Mouse (Mus musculus) kidney, embryonic 16.5 days (tissue): ENCODE results near the gene Hes1. TPM values are rescaled to one million over a fixed set of nuclear protein-coding genes. Genes with fewer than 3 reads are reported as not detected.

Source experiments
- ATAC-seq: fragments of 200-750 bp; cut with Nextera tagmentation; 2 replicates; pipeline ENCODE4 v1.8.0; 2017; ENCODE audit warnings: moderate TSS enrichment; ENCODE audit not compliant: low FRiP score, low TSS enrichment
- H3K27ac ChIP-seq: fragments of 300-500 bp; sonication (generic); 2 replicates; pipeline ENCODE4 v1.5.1; 2014; ENCODE audit warnings: low read length
- H3K27me3 ChIP-seq: fragments of 300-500 bp; sonication (generic); 2 replicates; pipeline ENCODE4 v1.6.1; 2014; ENCODE audit warnings: low read length, control low read depth, mixed read lengths; ENCODE audit not compliant: insufficient read depth
- H3K36me3 ChIP-seq: fragments of 300-500 bp; sonication (generic); 2 replicates; pipeline ENCODE4 v1.6.1; 2014; ENCODE audit warnings: low read length, control low read depth, mixed read lengths; ENCODE audit not compliant: insufficient read depth
- H3K4me1 ChIP-seq: fragments of 300-500 bp; sonication (generic); 2 replicates; pipeline ENCODE4 v1.6.1; 2014; ENCODE audit warnings: low read length, control low read depth, mixed read lengths; ENCODE audit not compliant: insufficient read depth
- H3K4me2 ChIP-seq: fragments of 300-500 bp; sonication (generic); replicated peaks from 2 replicates; pipeline ENCODE4 v1.6.1; 2014; ENCODE audit warnings: low read depth, low read length
- H3K4me3 ChIP-seq: fragments of 300-500 bp; sonication (generic); 2 replicates; pipeline ENCODE4 v1.5.1; 2014; ENCODE audit warnings: mild to moderate bottlenecking, low read length
- H3K9ac ChIP-seq: fragments of 300-500 bp; sonication (generic); replicated peaks from 2 replicates; pipeline ENCODE4 v1.6.1; 2014; ENCODE audit warnings: low read length
- H3K9me3 ChIP-seq: fragments of 300-500 bp; sonication (generic); 2 replicates; pipeline ENCODE4 v1.6.1; 2016; ENCODE audit warnings: low read length, control low read depth
- WGBS: fragments of 180-500 bp; shearing (Covaris S2); extraction: QIAGEN DNeasy Blood & Tissue Kit; methylation state at CpG from one replicate; pipeline ENCODE4 v1.1.7; 2014; 5-methylcytosine and 5-hydroxymethylcytosine counted together
- polyA plus RNA-seq: library from polyadenylated mRNA; unstranded; fragments of >200 nt; fragmentation: Nextera tagmentation; extraction: Ambion mirVana; gene quantifications from 2 replicates; pipeline ENCODE4 v1.2.1, GENCODE M21; 2015

Hes1 gene
- polyA plus RNA-seq, result 45.5 and 45.7 TPM in 2 replicates

- 0 out of 2 replicates have a peak, but pooled peaks cover 2% of the 10 kb centered on the region for H3K27me3 ChIP-seq
- WGBS, result under 1% methylated on average over 45 of the region's 57 CpGs
- H3K27ac ChIP-seq, result peak within 1 kb of the TSS; percentile 98
- no peaks in the 10 kb centered on the region for H3K36me3 ChIP-seq
- peak; percentile 87 for ATAC-seq
- peak within 1 kb of the TSS; percentile 90 for H3K4me2 ChIP-seq
- H3K4me3 ChIP-seq, result peak within 1 kb of the TSS; percentile 93
- peak within 1 kb of the TSS; percentile 92 for H3K9ac ChIP-seq
- peaks cover 53% of the 10 kb centered on the region for H3K4me1 ChIP-seq
- no peaks in the 10 kb centered on the region for H3K9me3 ChIP-seq
Observed at GRCm38 (mm10) chr16:30063984-30064453, at the start of gene Hes1. Hes1 (plus strand) TSS chr16:30064384.

DNA sequence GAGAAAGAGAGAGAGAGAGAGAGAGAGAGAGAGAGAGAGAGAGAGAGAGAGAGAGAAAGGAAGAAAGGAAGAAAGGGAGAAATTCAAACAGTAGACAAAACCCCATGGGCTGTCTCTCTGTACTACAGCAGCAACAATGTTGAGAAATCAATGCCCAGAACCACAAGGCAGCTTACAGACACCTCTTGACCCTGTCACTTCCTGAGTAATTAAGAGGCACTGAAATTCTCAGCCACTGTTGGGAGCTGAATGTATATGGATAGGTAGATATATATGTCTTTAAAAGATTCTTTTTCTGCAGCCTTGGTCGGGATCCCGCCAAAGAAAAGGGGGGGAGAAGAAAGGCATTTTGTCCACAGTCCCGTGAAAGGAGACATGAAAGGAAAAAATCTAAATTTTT lies 48.1 kb upstream of the Hes1 start:
- 36% methylated on average over 3 of the region's 3 CpGs for WGBS
- Histone ChIP-seq H3K4me2 (no peak overlapping the region), H3K27me3 (peaks cover 11% of the 10 kb centered on the region; the same call in 1 of the 2 replicates), H3K9ac (no peak overlapping the region), H3K36me3 (no peaks in the 10 kb centered on the region), H3K9me3 (no peaks in the 10 kb centered on the region), H3K4me3 (no peak overlapping the region), H3K4me1 (peaks cover 29% of the 10 kb centered on the region), H3K27ac (no peak overlapping the region)
- ATAC-seq, result no peak

DNA sequence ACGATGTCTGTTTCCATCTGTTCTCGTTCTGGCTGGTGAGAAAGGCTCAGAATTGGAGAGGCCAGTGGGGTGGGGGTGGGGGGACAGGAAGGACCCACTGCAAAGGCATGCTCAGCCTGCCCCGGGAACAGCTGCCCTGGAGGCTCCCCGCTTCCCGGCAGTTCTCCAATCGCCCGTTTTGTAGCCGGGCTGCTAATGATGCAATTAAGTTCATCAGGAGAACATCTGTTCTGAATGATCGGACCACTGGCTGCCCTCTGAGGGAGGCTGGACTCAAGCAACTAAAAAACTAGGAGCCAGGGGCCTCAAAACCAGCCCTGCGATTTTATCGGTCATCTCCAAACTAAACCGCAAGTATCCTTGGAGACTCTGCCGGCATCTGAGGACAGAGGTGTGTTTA lies 44.1 kb upstream of the Hes1 start:
- H3K4me3 ChIP-seq, result no peak overlapping the region
- no peak overlapping the region for H3K27ac ChIP-seq
- no peaks in the 10 kb centered on the region for H3K9me3 ChIP-seq
- 0 out of 2 replicates have a peak overlapping the region, but pooled peaks have one; percentile 5 for H3K4me2 ChIP-seq
- H3K27me3 ChIP-seq, result peaks cover 11% of the 10 kb centered on the region; the same call in 1 of the 2 replicates
- ATAC-seq, result peak; percentile 23; the same call in 1 of the 2 replicates
- WGBS, result 5% methylated on average over 13 of the region's 13 CpGs
- H3K36me3 ChIP-seq, result no peaks in the 10 kb centered on the region
- H3K9ac ChIP-seq, result no peak overlapping the region
- peaks cover 33% of the 10 kb centered on the region for H3K4me1 ChIP-seq

- H3K36me3 ChIP-seq, result no peaks in the 10 kb centered on the region
- no peak overlapping the region for H3K4me2 ChIP-seq
- peaks cover 23% of the 10 kb centered on the region for H3K4me1 ChIP-seq
- ATAC-seq, result no peak
- no peak overlapping the region for H3K4me3 ChIP-seq
- peaks cover 11% of the 10 kb centered on the region; the same call in 1 of the 2 replicates for H3K27me3 ChIP-seq
- no peak overlapping the region for H3K9ac ChIP-seq
- no peak overlapping the region for H3K27ac ChIP-seq
- 53% methylated on average over 6 of the region's 6 CpGs for WGBS
- H3K9me3 ChIP-seq, result no peaks in the 10 kb centered on the region
Observed at GRCm38 (mm10) chr16:30022352-30022751, 41.8 kb upstream of the Hes1 start.

- Histone ChIP-seq H3K4me3 (no peak overlapping the region), H3K27me3 (peaks cover 11% of the 10 kb centered on the region; the same call in 1 of the 2 replicates), H3K27ac (no peak overlapping the region), H3K4me2 (no peak overlapping the region), H3K36me3 (no peaks in the 10 kb centered on the region), H3K4me1 (peaks cover 23% of the 10 kb centered on the region), H3K9ac (no peak overlapping the region), H3K9me3 (no peaks in the 10 kb centered on the region)
- 75% methylated on average over 16 of the region's 16 CpGs for WGBS
- no peak for ATAC-seq
Observed at GRCm38 (mm10) chr16:30022890-30023797, 41.0 kb upstream of the Hes1 start.

GRCm38 (mm10) chr16:30024681-30025262 lies 39.4 kb upstream of the Hes1 start:
- no peaks in the 10 kb centered on the region for H3K9me3 ChIP-seq
- H3K36me3 ChIP-seq, result no peaks in the 10 kb centered on the region
- no peak overlapping the region for H3K4me3 ChIP-seq
- no peak overlapping the region for H3K4me2 ChIP-seq
- no peak overlapping the region for H3K27ac ChIP-seq
- peaks cover 24% of the 10 kb centered on the region for H3K4me1 ChIP-seq
- 59% methylated on average over 9 of the region's 9 CpGs for WGBS
- no peaks in the 10 kb centered on the region for H3K27me3 ChIP-seq
- no peak overlapping the region for H3K9ac ChIP-seq
- no peak for ATAC-seq

DNA sequence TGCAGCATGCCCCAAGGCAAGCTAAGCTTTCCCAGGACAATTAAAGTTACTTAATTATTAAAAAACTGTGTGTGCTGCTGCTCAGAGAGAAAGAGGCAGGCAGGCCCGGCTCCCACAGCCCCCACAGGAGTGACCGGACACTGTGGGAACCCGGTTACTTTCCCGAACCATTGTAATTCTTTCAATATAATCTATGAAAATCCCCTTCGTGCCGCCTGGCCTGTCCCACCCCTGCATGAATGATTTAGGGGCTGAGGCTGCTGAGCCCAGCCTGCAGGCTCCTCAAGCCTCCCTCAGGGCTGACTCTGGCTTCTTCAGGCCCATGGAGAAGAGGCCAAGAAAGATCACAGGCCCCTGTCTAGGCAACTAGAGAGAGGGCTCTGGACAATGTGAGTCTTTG lies 36.0 kb upstream of the Hes1 start:
- no peak overlapping the region for H3K27ac ChIP-seq
- H3K9me3 ChIP-seq, result no peaks in the 10 kb centered on the region
- no peaks in the 10 kb centered on the region for H3K36me3 ChIP-seq
- H3K4me2 ChIP-seq, result no peak overlapping the region
- peaks cover 5% of the 10 kb centered on the region for H3K4me1 ChIP-seq
- no peaks in the 10 kb centered on the region for H3K27me3 ChIP-seq
- ATAC-seq, result no peak
- H3K9ac ChIP-seq, result no peak overlapping the region
- WGBS, result 38% methylated on average over 6 of the region's 6 CpGs
- H3K4me3 ChIP-seq, result no peak overlapping the region

DNA sequence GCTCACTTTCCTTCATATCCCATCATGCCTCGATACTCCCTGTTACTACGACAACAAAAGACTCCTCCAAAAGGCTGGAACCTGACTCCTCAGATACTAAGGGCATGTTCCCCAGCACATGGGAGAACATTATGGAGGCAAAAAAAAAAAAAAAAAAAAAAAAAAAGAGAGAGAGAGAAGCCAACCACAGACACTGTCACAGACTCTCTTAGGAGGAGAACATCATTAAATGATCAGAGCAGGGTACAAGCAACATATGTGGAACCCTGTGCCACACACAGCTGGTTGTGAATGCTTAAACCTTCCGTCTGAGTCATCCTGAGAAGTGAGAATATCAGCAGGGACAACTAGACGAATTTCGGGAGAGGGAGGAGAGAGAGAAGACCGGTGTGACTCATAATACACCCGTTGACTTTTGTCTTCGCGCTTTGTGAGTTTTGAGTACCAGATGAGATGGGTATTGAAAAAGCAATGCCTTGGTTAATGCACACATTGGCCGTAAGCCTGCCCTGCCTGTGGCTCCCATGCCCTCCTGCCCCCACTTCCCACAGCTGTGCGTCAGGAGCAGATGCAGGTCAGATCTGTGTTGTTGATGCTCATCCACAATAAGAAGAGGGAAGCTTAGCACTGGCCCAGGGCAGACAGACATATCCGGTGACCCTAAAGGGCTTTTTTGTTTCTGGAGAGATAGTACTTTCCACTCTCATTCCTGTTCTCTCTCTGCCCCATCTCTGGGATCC lies 34.8 kb upstream of the Hes1 start:
- ATAC-seq, result no peak
- H3K4me1 ChIP-seq, result peaks cover 16% of the 10 kb centered on the region
- no peak overlapping the region for H3K27ac ChIP-seq

GRCm38 (mm10) chr16:30032326-30032904 lies 31.8 kb upstream of the Hes1 start:
- Histone ChIP-seq H3K36me3 (no peaks in the 10 kb centered on the region), H3K27me3 (no peaks in the 10 kb centered on the region), H3K4me1 (peaks cover 26% of the 10 kb centered on the region), H3K9ac (no peak overlapping the region), H3K4me3 (no peak overlapping the region), H3K9me3 (no peaks in the 10 kb centered on the region), H3K4me2 (no peak overlapping the region), H3K27ac (no peak overlapping the region)
- ATAC-seq, result no peak
- 45% methylated on average over 2 of the region's 2 CpGs for WGBS

More for the DNA sequence above, 34.8 kb upstream of the Hes1 start:
- Histone ChIP-seq H3K9me3 (no peaks in the 10 kb centered on the region), H3K36me3 (no peaks in the 10 kb centered on the region), H3K9ac (no peak overlapping the region), H3K4me2 (no peak overlapping the region), H3K4me3 (no peak overlapping the region), H3K27me3 (no peaks in the 10 kb centered on the region)
- 52% methylated on average over 12 of the region's 12 CpGs for WGBS
